Mouse (Mus musculus) erythroblast, adult 5-6 weeks (primary cell): ENCODE results near the gene Galnt7. TPM values are rescaled to one million over a fixed set of nuclear protein-coding genes. Genes with fewer than 3 reads are reported as not detected.

Experiments
- ATAC-seq: replicated peaks from 2 replicates; pipeline ENCODE4 v1.8.0; 2016; ENCODE audit warnings: moderate number of reproducible peaks, mild to moderate bottlenecking, moderate TSS enrichment, inconsistent platforms; ENCODE audit not compliant: poor library complexity, low FRiP score, severe bottlenecking
- total RNA-seq, 2 experiments: library from RNA; stranded (forward) in 1 of 2; stranded (reverse) in 1 of 2; fragments of 150-400 nt in 1 of 2; fragments of 200-764, 138-1000 nt in 1 of 2; gene quantifications; 2 replicates each; pipeline versions ENCODE4 v1.2.3 to v1.2.4; 2015 to 2017; ENCODE audit warnings: low replicate concordance in 2 of 2

The Galnt7 gene
- total RNA-seq, 2 experiments from 2014 or later = 2.2 to 3.3 TPM

DNA sequence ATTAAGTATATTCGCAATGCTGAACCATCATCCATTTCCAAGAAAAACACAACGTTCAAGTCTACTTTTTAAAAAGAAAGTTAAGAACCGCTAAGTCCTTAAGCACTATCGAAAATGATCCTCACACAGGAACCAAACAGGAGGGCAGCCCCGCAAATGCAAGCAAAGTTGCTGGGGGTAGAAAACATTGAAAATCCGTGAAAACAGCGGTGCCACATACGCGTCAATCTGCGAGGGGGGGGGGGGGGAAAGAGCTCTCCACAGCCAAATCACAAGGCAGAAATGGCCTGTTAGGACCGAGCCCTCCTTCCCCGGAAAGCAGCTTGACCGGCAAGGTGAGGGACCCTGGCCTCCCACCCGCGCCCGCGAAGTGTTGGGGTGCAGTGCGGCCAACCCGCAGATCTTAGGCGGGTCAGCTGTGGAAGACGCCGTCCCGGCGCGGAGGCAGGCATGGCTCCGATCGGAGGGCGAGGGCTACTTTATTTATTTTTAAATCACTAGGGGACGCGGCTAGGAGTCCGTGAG lies 142.0 kb downstream of the Galnt7 start:
- peak; percentile 39 for ATAC-seq

DNA sequence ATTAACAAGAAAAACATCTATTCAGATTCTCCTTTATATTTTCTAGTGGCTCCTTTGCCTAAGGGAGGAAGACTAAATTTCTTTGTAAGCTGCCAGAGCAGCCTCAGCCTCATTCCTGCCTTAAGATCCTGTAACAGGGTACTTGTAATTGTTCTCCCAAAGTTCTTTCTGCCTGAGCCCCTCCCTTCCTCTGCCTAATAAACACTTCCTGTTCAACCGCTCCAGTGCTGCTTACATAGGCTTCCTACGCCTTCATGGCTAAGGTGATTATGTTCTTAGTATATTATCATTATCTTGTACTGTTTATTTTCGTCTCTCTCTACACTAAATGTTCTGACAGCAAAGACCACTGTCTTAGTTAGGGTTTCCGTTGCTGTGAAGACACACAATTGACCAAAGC lies 144.2 kb downstream of the Galnt7 start:
- ATAC-seq = no peak

- no peak for ATAC-seq
These were observed 145.2 kb downstream of the Galnt7 start for GRCm38 (mm10) chr8:57507556-57508063.

DNA sequence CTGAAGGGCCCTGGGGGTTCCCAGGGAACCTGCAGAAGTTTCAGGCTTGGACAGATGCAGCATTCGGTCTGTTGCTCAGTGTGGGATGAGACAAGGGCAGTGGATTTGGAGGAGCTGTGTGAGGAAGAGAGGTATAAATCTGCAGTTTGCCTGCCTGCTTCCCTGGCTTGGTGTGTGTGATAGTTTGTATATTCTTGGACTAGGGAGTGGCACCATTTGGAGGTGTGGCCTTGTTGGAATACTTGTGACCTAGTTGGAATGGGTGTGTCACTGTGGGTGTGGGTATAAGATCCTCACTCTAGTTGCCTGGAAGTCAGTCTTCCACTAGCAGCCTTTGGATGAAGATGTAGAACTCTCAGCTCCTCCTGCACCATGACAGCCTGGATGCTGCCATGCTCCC lies 147.3 kb downstream of the Galnt7 start:
- peak; percentile 48; the same call in 1 of the 2 replicates for ATAC-seq

GRCm38 (mm10) chr8:57503641-57504040 lies 149.2 kb downstream of the Galnt7 start:
- ATAC-seq = peak; percentile 80

DNA sequence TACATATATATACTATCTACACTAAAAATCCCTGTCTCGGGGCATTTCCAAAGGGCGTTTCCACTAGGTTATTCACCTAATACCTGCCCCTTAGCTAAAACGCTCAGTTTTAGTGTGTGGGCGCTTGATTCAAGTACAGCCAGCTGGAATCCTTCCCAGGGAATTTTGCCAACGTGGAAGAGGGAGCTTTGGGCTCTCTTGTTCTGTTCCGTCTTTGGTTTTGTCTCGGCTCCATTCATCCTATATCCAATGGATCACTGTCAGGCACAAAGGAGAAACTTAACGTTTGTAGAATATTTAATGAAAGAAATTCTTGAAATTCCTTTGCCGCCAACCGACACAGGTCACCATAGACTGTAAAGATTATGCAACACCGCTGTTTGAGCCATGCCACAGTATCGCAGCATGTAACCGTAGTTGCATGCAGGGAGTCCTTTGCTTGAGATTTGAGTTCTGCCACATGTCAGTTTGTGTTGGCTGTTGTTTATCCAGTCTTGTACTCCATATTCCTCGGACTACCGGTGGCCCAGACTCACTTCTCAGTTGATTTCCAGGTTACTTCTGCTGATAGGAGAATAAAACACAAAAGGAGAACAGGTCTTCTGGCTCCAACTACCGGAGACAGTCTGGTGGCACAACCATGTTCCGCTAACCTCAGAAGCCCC lies 153.9 kb downstream of the Galnt7 start:
- ATAC-seq = no peak

GRCm38 (mm10) chr8:57498494-57498846 lies 154.4 kb downstream of the Galnt7 start:
- no peak for ATAC-seq

DNA sequence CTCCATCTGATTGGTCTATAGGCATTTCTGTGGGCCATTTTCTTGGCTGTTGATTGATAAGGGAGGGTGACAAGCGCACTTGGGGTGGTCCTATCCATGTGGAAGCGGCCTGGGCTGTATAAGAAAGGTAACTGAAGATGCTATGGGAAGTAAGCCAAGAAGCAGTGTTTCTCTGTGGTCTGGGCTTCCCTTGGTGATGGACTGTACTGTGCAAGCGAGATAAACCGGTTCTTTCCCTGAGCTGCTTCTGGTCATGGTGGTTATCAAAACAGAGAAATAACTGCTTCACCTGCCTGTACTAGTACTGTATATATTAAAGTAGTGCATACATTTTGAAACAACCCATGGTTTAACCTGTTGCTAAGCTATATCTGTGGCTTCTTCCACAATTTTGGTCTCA lies 161.0 kb downstream of the Galnt7 start:
- no peak for ATAC-seq

DNA sequence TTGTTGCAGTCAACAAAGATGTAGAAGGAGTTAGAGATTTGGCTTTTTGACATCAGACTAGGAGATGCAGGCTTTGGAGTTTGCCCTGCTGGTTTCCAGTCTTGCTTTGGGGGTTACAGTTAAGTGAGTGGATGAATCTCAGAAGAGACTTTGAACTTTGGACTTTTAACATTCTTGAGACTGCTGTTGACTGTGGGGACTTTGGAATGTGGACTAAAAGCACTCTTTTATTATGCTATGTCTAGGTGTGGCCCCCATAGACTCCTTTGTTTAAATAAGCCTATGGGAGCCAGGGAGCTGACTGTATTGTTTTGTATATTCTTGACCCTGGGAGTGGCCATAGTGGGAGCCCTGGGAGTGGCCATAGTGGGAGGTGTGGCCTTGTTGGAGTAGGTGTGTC lies 162.9 kb downstream of the Galnt7 start:
- ATAC-seq = no peak

DNA sequence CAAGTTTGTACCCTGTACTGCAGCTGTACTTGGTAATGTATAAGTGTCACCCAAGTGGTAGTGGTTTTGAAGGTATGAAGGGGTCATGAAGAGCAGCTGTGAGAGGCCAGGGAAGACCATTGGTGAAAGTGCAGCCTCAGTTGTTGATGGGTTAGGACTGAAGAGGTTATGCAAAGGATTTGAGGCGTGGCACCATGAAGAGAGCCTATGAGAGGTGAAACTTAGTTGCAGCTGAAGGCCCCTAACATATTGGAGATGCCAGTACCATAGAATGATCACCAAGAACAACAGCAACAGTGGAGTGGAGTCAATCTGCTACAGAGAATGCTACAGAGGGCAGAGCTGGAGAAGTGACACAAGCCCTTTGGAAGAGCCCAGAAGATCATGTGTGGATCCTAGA lies 163.5 kb downstream of the Galnt7 start:
- ATAC-seq = no peak

GRCm38 (mm10) chr8:57488312-57488765 lies 164.5 kb downstream of the Galnt7 start:
- peak; percentile 69 for ATAC-seq

GRCm38 (mm10) chr8:57487441-57488155 lies 165.2 kb downstream of the Galnt7 start, which contains the start of gene Sap30:
Sap30 (minus strand) TSS chr8:57487860.
- ATAC-seq = peak; percentile 95

DNA sequence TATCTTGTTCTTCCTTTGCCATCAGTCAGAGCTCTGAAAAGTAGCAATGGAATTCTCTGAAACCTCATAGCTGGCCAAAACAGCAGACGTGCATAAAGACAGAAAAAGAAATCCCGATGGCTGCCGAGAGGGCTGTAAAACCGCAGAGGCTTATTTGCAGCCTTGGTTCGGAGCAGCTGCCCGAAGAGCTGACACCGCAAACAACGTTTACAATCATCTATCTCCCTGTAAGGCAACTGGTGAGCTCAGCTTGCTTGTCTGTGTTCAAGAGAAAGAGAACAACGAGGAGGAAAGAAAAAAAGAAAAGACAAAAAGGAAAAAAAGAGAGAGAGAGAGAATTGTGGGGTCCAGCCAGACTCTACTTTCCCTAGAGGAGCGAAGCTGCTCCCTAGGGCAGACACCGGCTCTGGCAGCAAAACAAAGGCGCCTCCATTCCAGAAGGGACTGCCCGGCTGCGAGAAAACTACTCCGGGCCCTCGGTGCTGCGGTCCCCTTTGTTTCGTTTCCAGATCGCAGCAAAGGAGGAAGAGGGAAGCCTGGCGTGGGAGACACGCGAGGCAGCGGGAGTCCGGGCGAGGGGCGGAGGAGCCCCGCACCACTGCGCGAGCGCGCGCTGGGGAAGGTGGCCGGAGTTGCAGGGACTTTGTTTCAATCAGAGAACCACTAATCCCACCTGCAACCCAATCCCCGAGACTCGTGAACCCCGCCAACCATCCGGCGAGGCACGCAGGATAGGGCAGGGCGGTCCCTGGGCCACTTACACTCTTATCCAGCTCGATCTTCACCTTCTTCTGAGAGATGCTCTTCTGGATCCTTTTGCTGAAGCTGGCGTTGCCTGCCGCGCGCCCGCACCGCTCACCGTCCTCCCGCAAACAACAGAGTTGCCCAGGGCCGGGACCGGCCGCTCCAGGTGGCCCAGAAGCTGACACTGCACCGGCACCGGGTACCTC lies 166.1 kb downstream of the Galnt7 start:
- ATAC-seq = peak; percentile 18

DNA sequence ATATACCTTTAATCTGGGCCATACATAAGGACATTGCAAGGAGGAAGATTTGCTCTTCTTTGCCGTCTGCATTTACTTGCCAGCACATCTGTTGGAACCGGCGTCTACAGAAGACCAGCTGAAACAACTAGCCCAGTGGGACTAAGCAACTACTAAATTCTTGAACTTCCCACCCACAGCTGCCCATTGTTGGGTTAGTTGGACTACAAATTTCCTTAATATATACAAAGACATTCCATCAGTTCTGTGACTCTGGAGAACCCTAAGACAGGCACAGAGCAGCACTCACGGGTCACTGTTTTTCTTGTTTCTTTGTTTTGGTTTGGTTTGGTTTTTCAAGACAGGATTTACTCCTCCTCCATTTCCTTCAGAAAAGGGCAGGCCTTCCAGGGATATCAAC lies 172.2 kb downstream of the Galnt7 start:
- ATAC-seq = no peak

GRCm38 (mm10) chr8:57479700-57480099 lies 173.1 kb downstream of the Galnt7 start:
- ATAC-seq = no peak

- no peak for ATAC-seq
These were observed 174.4 kb downstream of the Galnt7 start for GRCm38 (mm10) chr8:57478406-57478805.
